Mouse (Mus musculus) urinary bladder, postnatal 25 days (tissue): ENCODE data around the gene Coro2a.

ENCODE experiments used
- DNase-seq: peaks from one replicate; pipeline ENCODE4 v3.0.0; 2022; ENCODE audit warnings: low spot score

Gene Coro2a

GRCm38 (mm10) chr4:46558672-46559667 lies 43.0 kb downstream of the Coro2a start:
- DNase-seq, result no peak

GRCm38 (mm10) chr4:46556933-46557332 lies 45.1 kb downstream of the Coro2a start:
- DNase-seq, result no peak

GRCm38 (mm10) chr4:46555762-46556161 lies 46.2 kb downstream of the Coro2a start:
- no peak for DNase-seq

- no peak for DNase-seq
Measured at GRCm38 (mm10) chr4:46554295-46555069, 47.5 kb downstream of the Coro2a start.

GRCm38 (mm10) chr4:46553864-46554263 lies 48.1 kb downstream of the Coro2a start:
- peak; percentile 79 for DNase-seq

- DNase-seq, result no peak
Measured at GRCm38 (mm10) chr4:46550406-46550805, 51.6 kb downstream of the Coro2a start.

GRCm38 (mm10) chr4:46549979-46550378 lies 52.0 kb downstream of the Coro2a start:
- no peak for DNase-seq

GRCm38 (mm10) chr4:46546709-46547108 lies 55.3 kb downstream of the Coro2a start:
- DNase-seq, result no peak

- no peak for DNase-seq
Measured at GRCm38 (mm10) chr4:46545498-46545897, 56.5 kb downstream of the Coro2a start.

- DNase-seq, result no peak
Measured at GRCm38 (mm10) chr4:46544313-46544712, 57.7 kb downstream of the Coro2a start.

GRCm38 (mm10) chr4:46543366-46544050 lies 58.5 kb downstream of the Coro2a start:
- DNase-seq, result no peak

- no peak for DNase-seq
Measured at GRCm38 (mm10) chr4:46541707-46542106, 60.3 kb downstream of the Coro2a start.

- DNase-seq, result no peak
Measured at GRCm38 (mm10) chr4:46539167-46539566, 62.8 kb downstream of the Coro2a start.

GRCm38 (mm10) chr4:46535840-46536361 lies 66.1 kb downstream of the Coro2a start, which contains the start of gene Trim14:
Gene Trim14, minus strand, starts transcription at chr4:46536141.
- DNase-seq, result no peak

- no peak for DNase-seq
Measured at GRCm38 (mm10) chr4:46535094-46535830, 66.7 kb downstream of the Coro2a start.

- DNase-seq, result no peak
Measured at GRCm38 (mm10) chr4:46533934-46534720, 67.9 kb downstream of the Coro2a start.

- no peak for DNase-seq
Measured at GRCm38 (mm10) chr4:46532926-46533325, 69.1 kb downstream of the Coro2a start.

GRCm38 (mm10) chr4:46532511-46532910 lies 69.5 kb downstream of the Coro2a start:
- DNase-seq, result no peak

GRCm38 (mm10) chr4:46529722-46530121 lies 72.3 kb downstream of the Coro2a start:
- DNase-seq, result no peak

GRCm38 (mm10) chr4:46527558-46527926 lies 74.5 kb downstream of the Coro2a start:
- no peak for DNase-seq
